Mouse (Mus musculus): ENCODE measurements around the gene Ica1. TPM values are rescaled to one million over a fixed set of nuclear protein-coding genes. Genes with fewer than 3 reads are reported as not detected.

Gene Ica1
- polyA plus RNA-seq, 1 experiment = 20.0 TPM

DNA sequence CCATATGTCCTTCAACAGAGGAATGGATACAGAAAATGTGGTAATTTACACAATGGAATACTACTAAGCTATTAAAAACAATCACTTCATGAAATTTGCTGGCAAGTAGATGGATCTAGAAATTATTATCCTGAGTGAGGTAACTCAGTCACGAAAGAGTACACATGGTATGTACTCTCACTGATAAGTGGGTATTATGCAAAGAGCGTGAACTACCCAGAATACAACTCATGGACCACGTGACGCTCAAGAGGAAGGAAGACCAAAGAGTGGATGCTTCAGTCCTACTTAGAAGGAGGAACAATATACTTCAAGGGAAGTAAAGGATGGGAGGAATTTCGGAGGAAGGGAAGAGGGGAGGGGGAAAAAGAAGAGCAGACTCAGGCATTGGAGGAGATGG lies 11.6 kb downstream of the Ica1 start:
- TF ChIP-seq POLR2A (IDR thresholded peaks at IDR 0.05; ENCODE audit: borderline replicate concordance, extremely low read depth, insufficient read depth, insufficient read length, poor library complexity, severe bottlenecking) (no peak), CTCF (IDR thresholded peaks at IDR 0.05; ENCODE audit: borderline replicate concordance, extremely low read depth, insufficient read depth, insufficient read length) (no peak)
- no peak for DNase-seq (ENCODE audit: low read depth)

- DNase-seq (ENCODE audit: low read depth) = no peak
- TF ChIP-seq POLR2A (IDR thresholded peaks at IDR 0.05; ENCODE audit: borderline replicate concordance, extremely low read depth, insufficient read depth, insufficient read length, poor library complexity, severe bottlenecking) (no peak), CTCF (IDR thresholded peaks at IDR 0.05; ENCODE audit: borderline replicate concordance, extremely low read depth, insufficient read depth, insufficient read length) (no peak)
Measured at GRCm38 (mm10) chr6:8765801-8766200, 12.5 kb downstream of the Ica1 start.

- TF ChIP-seq CTCF (IDR thresholded peaks at IDR 0.05; ENCODE audit: borderline replicate concordance, extremely low read depth, insufficient read depth, insufficient read length) (no peak), POLR2A (IDR thresholded peaks at IDR 0.05; ENCODE audit: borderline replicate concordance, extremely low read depth, insufficient read depth, insufficient read length, poor library complexity, severe bottlenecking) (no peak)
- DNase-seq (ENCODE audit: low read depth) = no peak
Measured at GRCm38 (mm10) chr6:8765064-8765463, 13.2 kb downstream of the Ica1 start.

- TF ChIP-seq CTCF (IDR thresholded peaks at IDR 0.05; ENCODE audit: borderline replicate concordance, extremely low read depth, insufficient read depth, insufficient read length) = no peak
- TF ChIP-seq POLR2A (IDR thresholded peaks at IDR 0.05; ENCODE audit: borderline replicate concordance, extremely low read depth, insufficient read depth, insufficient read length, poor library complexity, severe bottlenecking) = no peak
- no peak for DNase-seq (ENCODE audit: low read depth)
Measured at GRCm38 (mm10) chr6:8760708-8761294, 17.5 kb downstream of the Ica1 start.

GRCm38 (mm10) chr6:8759901-8760300 lies 18.4 kb downstream of the Ica1 start:
- TF ChIP-seq CTCF (IDR thresholded peaks at IDR 0.05; ENCODE audit: borderline replicate concordance, extremely low read depth, insufficient read depth, insufficient read length) (no peak), POLR2A (IDR thresholded peaks at IDR 0.05; ENCODE audit: borderline replicate concordance, extremely low read depth, insufficient read depth, insufficient read length, poor library complexity, severe bottlenecking) (no peak)
- no peak for DNase-seq (ENCODE audit: low read depth)

- no peak for DNase-seq (ENCODE audit: low read depth)
- TF ChIP-seq CTCF (IDR thresholded peaks at IDR 0.05; ENCODE audit: borderline replicate concordance, extremely low read depth, insufficient read depth, insufficient read length) (no peak), POLR2A (IDR thresholded peaks at IDR 0.05; ENCODE audit: borderline replicate concordance, extremely low read depth, insufficient read depth, insufficient read length, poor library complexity, severe bottlenecking) (no peak)
Measured at GRCm38 (mm10) chr6:8755760-8756276, 22.5 kb downstream of the Ica1 start.

DNA sequence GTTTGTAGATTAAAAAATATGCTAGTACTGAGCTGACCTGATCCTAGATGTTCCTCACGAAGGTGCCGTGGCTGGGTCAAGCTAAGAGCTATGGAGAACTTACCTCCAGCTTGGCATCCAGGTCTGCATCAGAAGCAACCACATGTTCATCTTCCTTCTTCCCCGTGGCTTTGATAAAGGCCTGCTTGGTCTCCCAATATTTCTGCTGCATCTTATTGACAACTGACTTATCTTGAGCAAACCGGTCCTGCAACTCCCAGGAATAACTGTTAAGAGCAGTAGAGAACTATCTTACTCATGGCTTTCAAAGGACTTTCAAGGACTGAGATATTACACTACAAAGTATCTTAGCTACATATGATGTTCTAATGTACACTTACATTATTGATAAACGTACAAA lies 23.8 kb downstream of the Ica1 start:
- DNase-seq (ENCODE audit: low read depth) = no peak
- TF ChIP-seq POLR2A (IDR thresholded peaks at IDR 0.05; ENCODE audit: borderline replicate concordance, extremely low read depth, insufficient read depth, insufficient read length, poor library complexity, severe bottlenecking) (no peak), CTCF (IDR thresholded peaks at IDR 0.05; ENCODE audit: borderline replicate concordance, extremely low read depth, insufficient read depth, insufficient read length) (no peak)

- TF ChIP-seq POLR2A (IDR thresholded peaks at IDR 0.05; ENCODE audit: borderline replicate concordance, extremely low read depth, insufficient read depth, insufficient read length, poor library complexity, severe bottlenecking) = no peak
- TF ChIP-seq CTCF (IDR thresholded peaks at IDR 0.05; ENCODE audit: borderline replicate concordance, extremely low read depth, insufficient read depth, insufficient read length) = no peak
Measured at GRCm38 (mm10) chr6:8753723-8754036, 24.6 kb downstream of the Ica1 start.

GRCm38 (mm10) chr6:8752984-8753722 lies 25.1 kb downstream of the Ica1 start:
- no peak for DNase-seq (ENCODE audit: low read depth)
- TF ChIP-seq POLR2A (IDR thresholded peaks at IDR 0.05; ENCODE audit: borderline replicate concordance, extremely low read depth, insufficient read depth, insufficient read length, poor library complexity, severe bottlenecking) (no peak), CTCF (IDR thresholded peaks at IDR 0.05; ENCODE audit: borderline replicate concordance, extremely low read depth, insufficient read depth, insufficient read length) (no peak)

More at GRCm38 (mm10) chr6:8753723-8754036, 24.6 kb downstream of the Ica1 start:
- DNase-seq (ENCODE audit: low read depth) = no peak

DNA sequence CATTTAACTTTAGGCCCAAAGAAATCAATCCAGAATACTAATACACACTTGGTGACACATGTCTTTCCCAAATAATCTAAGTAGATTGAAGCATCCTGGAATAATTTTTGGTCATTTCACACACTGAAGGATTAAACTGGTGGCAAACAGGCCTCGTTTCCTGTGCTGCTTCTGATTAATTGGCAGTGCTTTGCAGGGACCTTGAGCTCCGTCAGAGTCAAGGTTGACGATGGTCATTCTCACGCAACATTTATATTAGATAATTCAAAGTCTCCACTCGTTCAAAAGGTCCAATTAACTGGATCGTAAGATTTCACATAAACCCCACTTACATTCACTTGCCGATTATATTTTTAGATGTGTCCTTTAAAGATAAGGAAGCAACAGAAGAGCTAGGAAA lies 33.4 kb downstream of the Ica1 start:
- DNase-seq (ENCODE audit: low read depth) = no peak
- TF ChIP-seq CTCF (IDR thresholded peaks at IDR 0.05; ENCODE audit: borderline replicate concordance, extremely low read depth, insufficient read depth, insufficient read length) = no peak
- TF ChIP-seq POLR2A (IDR thresholded peaks at IDR 0.05; ENCODE audit: borderline replicate concordance, extremely low read depth, insufficient read depth, insufficient read length, poor library complexity, severe bottlenecking) = no peak

DNA sequence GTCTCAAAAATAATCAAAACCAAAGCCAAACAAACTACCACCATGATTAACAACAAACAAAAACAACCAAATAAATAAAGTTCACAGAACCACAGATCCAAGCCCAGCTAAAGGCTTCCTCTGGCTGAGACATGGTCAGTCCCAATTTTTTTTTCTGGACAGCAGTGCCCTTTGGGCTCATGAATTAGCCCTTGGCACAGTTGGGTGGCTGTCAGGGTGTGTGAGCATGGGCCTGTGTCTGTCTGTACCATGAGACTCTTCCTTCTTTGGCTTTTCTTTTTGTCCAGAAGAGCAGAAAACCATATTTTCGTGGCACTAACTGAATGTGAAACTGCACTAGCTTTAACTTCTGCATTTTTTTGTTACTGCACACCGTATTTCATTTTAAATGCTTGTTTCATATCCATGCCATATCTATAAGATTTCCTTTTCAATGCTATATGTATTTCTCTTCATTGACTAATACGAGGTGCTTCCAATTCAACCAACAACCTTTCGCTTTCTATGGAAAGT lies 34.0 kb downstream of the Ica1 start:
- DNase-seq (ENCODE audit: low read depth) = no peak
- TF ChIP-seq POLR2A (IDR thresholded peaks at IDR 0.05; ENCODE audit: borderline replicate concordance, extremely low read depth, insufficient read depth, insufficient read length, poor library complexity, severe bottlenecking) = no peak

DNA sequence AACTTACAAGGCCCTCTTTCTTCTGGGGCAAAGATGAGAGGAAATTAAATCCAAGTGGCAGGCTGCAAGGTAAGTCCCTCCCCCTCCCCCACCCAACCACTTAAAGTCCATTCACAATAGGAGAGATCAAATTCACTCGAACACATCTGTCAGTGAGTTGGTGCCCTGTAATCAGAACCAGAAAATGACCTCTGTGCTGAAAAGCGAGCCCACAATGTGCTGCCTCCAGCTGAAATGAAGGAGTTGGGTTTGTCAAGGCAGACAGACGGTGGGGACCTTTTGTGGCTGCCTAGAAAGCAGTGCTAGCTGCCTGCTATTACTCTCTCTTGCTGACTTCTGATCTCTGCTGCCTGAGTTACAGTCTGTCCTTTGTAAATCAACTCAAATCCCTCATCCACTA lies 35.8 kb downstream of the Ica1 start:
- TF ChIP-seq CTCF (IDR thresholded peaks at IDR 0.05; ENCODE audit: borderline replicate concordance, extremely low read depth, insufficient read depth, insufficient read length) = no peak
- TF ChIP-seq POLR2A (IDR thresholded peaks at IDR 0.05; ENCODE audit: borderline replicate concordance, extremely low read depth, insufficient read depth, insufficient read length, poor library complexity, severe bottlenecking) = no peak
- peak; percentile 5 for DNase-seq (ENCODE audit: low read depth)

Measured in brain, embryonic 14.5 days (tissue).